Mouse (Mus musculus) lung, embryonic 15.5 days (tissue): ENCODE measurements around the gene Acot8. TPM values are rescaled to one million over a fixed set of nuclear protein-coding genes. Genes with fewer than 3 reads are reported as not detected.

ENCODE experiments used
- ATAC-seq: fragments of 200-750 bp; cut with Nextera tagmentation; 2 replicates; pipeline ENCODE4 v1.8.0; 2017; ENCODE audit warnings: moderate number of reproducible peaks, borderline replicate concordance; ENCODE audit not compliant: low FRiP score, low TSS enrichment; ENCODE audit errors: extremely low read depth
- H3K27ac ChIP-seq: fragments of 300-500 bp; sonication (generic); 2 replicates; pipeline ENCODE4 v1.5.1; 2015; ENCODE audit warnings: moderate library complexity, mild to moderate bottlenecking, inconsistent platforms
- H3K27me3 ChIP-seq: fragments of 300-500 bp; sonication (generic); 2 replicates; pipeline ENCODE4 v1.6.1; 2015; ENCODE audit warnings: inconsistent platforms
- H3K36me3 ChIP-seq: fragments of 300-500 bp; sonication (generic); 2 replicates; pipeline ENCODE4 v1.6.1; 2015; ENCODE audit warnings: inconsistent platforms
- H3K4me1 ChIP-seq: fragments of 300-500 bp; sonication (generic); 2 replicates; pipeline ENCODE4 v1.6.1; 2015; ENCODE audit warnings: inconsistent platforms
- H3K4me2 ChIP-seq: fragments of 300-500 bp; sonication (generic); 2 replicates; pipeline ENCODE4 v1.6.1; 2015; ENCODE audit warnings: inconsistent platforms, mild to moderate bottlenecking, moderate library complexity
- H3K4me3 ChIP-seq: fragments of 300-500 bp; sonication (generic); 2 replicates; pipeline ENCODE4 v1.5.1; 2015; ENCODE audit warnings: mild to moderate bottlenecking, inconsistent platforms
- H3K9ac ChIP-seq: fragments of 300-500 bp; sonication (generic); 2 replicates; pipeline ENCODE4 v1.6.1; 2015; ENCODE audit warnings: inconsistent platforms
- H3K9me3 ChIP-seq: fragments of 300-500 bp; sonication (generic); 2 replicates; pipeline ENCODE4 v1.6.1; 2016; ENCODE audit warnings: inconsistent platforms
- WGBS: fragments of 180-500 bp; shearing (Covaris S2); methylation state at CpG from one replicate; pipeline ENCODE4 v1.1.7; 2015; 5-methylcytosine and 5-hydroxymethylcytosine counted together
- polyA plus RNA-seq: library from polyadenylated mRNA; unstranded; fragments of >200 nt; fragmentation: Nextera tagmentation; extraction: Ambion mirVana; gene quantifications from 2 replicates; pipeline ENCODE4 v1.2.1, GENCODE M21; 2015

Acot8 gene
- polyA plus RNA-seq, 1 experiment from 2014 or later, result 20.3 TPM

DNA sequence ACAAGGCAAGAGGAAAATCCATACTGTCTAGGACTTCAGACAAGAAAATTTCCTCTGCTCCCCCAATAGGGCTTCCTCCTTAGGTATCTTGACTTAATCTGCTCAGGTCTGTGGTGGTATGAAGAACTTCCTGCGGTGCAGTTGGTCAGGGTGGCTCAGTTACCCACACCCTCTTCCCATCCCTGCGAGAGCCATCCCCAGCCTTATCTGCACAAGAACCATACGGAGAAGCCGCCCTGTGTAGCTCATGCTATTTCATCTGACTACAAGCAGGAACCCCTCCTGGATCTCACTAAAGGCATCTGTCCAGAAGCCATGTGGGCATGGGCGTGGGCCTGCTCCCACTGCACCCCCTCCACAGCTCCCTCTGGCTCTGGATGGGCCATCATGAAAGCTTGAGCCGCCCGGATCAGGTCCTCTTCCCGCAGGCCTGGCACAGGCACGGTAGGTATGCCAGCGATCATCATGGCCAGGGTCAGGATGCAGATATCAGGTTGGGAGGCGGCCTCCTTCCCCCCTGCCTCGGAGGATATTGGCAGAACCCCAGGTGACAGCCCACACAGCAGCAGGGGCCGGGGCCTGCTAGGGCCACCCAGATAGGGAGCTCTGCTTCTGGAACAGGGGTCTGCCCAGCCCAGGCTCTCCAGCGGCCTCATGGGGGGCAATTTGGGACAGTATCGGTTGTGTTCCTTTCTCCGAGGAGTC is 22.6 kb upstream of the Acot8 start:
- Histone ChIP-seq H3K4me2 (no peak overlapping the region), H3K27ac (no peak overlapping the region), H3K4me1 (peaks cover 13% of the 10 kb centered on the region), H3K36me3 (peaks cover 29% of the 10 kb centered on the region), H3K9me3 (no peaks in the 10 kb centered on the region), H3K27me3 (no peaks in the 10 kb centered on the region), H3K4me3 (no peak overlapping the region), H3K9ac (no peak overlapping the region)
- WGBS, result 86% methylated on average over 16 of the region's 16 CpGs
- ATAC-seq, result no peak

DNA sequence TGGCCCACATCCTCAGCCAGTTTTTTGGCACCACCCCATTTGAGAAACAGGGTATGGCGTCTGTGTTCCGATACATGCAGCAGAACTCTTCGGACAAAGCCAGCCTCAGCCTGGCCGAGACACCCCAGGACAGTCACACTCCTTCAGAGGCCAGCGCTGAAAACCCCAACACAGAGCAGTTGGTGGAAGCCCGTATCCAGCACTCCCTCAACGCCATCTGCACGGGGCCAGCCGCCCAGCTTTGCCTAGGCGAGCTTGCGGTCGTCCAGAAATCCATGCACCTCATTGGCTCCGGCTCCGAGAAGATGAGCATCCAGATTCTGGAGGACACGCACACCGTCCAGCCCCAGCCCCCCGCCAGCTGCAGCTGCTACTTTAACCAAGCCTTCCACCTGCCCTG is 20.8 kb upstream of the Acot8 start:
- peaks cover 40% of the 10 kb centered on the region for H3K36me3 ChIP-seq
- no peak for ATAC-seq
- H3K4me2 ChIP-seq, result no peak overlapping the region
- 92% methylated on average over 17 of the region's 17 CpGs for WGBS
- H3K9ac ChIP-seq, result no peak overlapping the region
- peaks cover 14% of the 10 kb centered on the region for H3K4me1 ChIP-seq
- H3K27me3 ChIP-seq, result no peaks in the 10 kb centered on the region
- no peak overlapping the region for H3K4me3 ChIP-seq
- no peaks in the 10 kb centered on the region for H3K9me3 ChIP-seq
- no peak overlapping the region for H3K27ac ChIP-seq

DNA sequence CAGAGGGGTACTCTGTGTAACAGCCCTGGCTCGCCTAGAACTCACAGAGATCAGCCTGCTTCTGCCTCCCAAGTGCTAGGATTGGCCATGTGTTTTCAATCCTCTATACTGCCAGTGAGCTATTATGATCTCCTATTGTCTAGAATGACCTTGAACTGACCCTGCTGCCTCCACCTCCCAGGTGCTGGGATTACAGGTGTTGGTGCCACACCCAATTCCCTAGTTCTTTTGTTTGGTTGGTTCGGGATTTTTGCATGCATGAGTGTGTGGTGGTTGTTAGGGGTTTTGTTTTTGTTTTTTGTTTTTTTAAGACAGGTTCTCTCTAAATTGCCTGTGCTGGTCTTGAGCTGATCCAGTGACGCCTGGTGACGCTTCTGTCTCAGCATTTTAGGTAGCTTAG is 19.3 kb upstream of the Acot8 start:
- peaks cover 14% of the 10 kb centered on the region for H3K4me1 ChIP-seq
- H3K4me2 ChIP-seq, result peak overlapping the region; percentile 58
- ATAC-seq, result no peak
- H3K27ac ChIP-seq, result no peak overlapping the region
- no peaks in the 10 kb centered on the region for H3K9me3 ChIP-seq
- no peaks in the 10 kb centered on the region for H3K27me3 ChIP-seq
- H3K9ac ChIP-seq, result no peak overlapping the region
- H3K4me3 ChIP-seq, result 0 out of 2 replicates have a peak overlapping the region, but pooled peaks have one; percentile 70
- WGBS, result 93% methylated on average over 4 of the region's 4 CpGs
- H3K36me3 ChIP-seq, result peaks cover 41% of the 10 kb centered on the region

DNA sequence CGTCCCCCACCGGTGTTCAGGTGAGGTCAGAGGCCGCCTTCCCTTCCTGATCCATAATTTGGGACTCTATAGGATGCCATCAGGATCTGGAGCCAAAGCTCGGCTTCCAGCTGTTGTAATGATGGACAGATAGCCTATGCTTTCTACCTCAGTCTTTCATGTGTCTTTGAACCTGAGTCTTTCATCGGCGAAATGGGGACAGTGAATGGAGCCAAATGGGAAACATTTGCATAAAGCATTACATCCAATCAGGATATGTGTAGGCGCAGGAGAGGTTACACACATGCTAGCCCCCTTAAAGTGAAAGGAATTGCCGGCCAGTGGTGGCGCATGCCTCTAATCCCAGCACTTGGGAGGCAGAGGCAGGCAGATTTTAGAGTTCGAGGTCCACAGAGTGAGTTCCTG is 18.5 kb upstream of the Acot8 start:
- H3K27me3 ChIP-seq, result no peaks in the 10 kb centered on the region
- H3K4me3 ChIP-seq, result peak overlapping the region; percentile 70
- ATAC-seq, result peak; percentile 76
- peak overlapping the region; percentile 70 for H3K9ac ChIP-seq
- peaks cover 41% of the 10 kb centered on the region for H3K36me3 ChIP-seq
- peak overlapping the region; percentile 66 for H3K27ac ChIP-seq
- H3K9me3 ChIP-seq, result no peaks in the 10 kb centered on the region
- peaks cover 14% of the 10 kb centered on the region for H3K4me1 ChIP-seq
- WGBS, result 2% methylated on average over 10 of the region's 10 CpGs
- peak overlapping the region; percentile 58 for H3K4me2 ChIP-seq

DNA sequence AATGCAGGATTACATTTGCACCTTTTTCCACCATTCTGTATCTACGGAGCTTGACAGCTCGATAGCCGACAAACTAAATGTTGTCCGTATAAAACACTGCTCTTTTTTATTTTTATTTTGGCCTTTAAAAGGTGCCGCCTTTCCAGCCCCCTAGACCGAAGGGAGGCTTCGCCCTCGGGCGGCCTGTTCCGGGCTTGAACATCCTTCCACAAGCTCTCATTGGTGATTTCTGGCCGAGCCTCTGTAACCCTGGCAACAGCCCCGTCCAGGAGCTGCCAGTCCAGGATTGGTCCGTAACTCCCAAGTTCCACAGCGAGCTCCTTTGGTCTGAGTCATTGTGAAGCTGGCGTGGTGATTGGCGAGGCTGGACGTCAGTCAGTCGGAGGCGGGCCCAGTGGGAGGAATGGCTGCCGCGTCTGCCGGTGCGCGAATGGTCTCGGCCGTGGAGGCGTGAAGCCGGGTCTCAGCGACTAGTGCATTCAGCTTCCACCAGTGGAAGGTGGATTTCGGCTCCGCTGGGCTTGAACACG is 18.0 kb upstream of the Acot8 start, which contains the start of gene Zswim1:
Zswim1 (plus strand) TSS at position 51 of the 530 bp plus-strand sequence.
- WGBS, result 1% methylated on average over 32 of the region's 32 CpGs
- peak; percentile 99 for ATAC-seq
- Histone ChIP-seq H3K9me3 (no peaks in the 10 kb centered on the region), H3K4me2 (peak within 1 kb of the TSS; percentile 58), H3K4me1 (peaks cover 19% of the 10 kb centered on the region), H3K4me3 (peak within 1 kb of the TSS; percentile 70), H3K9ac (peak within 1 kb of the TSS; percentile 70), H3K36me3 (peaks cover 41% of the 10 kb centered on the region), H3K27ac (peak within 1 kb of the TSS; percentile 66), H3K27me3 (no peaks in the 10 kb centered on the region)

DNA sequence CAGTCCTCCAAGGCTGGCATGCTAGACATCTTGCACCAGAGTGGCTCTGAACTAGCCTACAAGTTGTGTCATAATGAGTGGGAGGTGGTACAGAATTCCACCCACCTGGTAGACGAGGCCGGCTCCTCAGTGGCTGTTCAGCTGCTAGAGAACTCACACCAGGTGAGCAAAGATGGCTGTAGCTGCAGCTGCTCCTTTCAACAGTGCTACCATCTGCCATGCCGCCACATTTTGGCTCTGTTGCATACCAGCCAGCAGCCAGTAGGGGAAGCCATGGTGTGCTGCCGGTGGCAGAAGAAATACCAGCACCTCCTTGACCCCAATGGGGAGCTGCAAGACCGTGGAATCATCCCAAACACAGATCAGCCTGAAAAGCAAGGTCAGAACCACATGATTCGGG is 16.4 kb upstream of the Acot8 start:
- peaks cover 27% of the 10 kb centered on the region for H3K36me3 ChIP-seq
- WGBS, result 78% methylated on average over 6 of the region's 6 CpGs

DNA sequence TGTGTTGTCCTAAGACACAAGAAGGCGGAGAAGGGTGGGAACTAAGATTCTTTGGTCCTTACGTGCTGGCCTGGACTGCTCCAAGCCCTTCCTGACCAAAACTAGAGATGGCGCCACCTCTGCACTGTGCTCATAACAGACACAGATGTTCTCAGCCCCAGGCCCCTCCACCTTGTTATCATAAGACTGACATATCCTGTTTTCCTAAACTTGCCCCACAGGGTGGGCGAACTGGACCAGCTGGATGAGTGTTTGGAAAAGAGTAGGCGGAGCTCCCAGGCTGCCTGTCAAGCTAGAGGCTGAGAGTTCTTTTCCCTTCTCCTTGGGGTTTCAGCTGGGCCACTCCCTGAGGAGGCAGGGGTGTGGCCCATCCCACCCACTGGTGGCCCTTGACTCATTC is 13.0 kb upstream of the Acot8 start:
- Histone ChIP-seq H3K4me2 (no peak overlapping the region), H3K27ac (peak overlapping the region; percentile 30; the same call in 1 of the 2 replicates)
- peak; percentile 17; the same call in 1 of the 2 replicates for ATAC-seq

More for the DNA sequence above, 16.4 kb upstream of the Acot8 start:
- Histone ChIP-seq H3K27ac (no peak overlapping the region), H3K4me1 (peaks cover 27% of the 10 kb centered on the region), H3K27me3 (no peaks in the 10 kb centered on the region), H3K9ac (no peak overlapping the region), H3K4me3 (no peak overlapping the region), H3K4me2 (no peak overlapping the region), H3K9me3 (no peaks in the 10 kb centered on the region)
- ATAC-seq, result no peak

DNA sequence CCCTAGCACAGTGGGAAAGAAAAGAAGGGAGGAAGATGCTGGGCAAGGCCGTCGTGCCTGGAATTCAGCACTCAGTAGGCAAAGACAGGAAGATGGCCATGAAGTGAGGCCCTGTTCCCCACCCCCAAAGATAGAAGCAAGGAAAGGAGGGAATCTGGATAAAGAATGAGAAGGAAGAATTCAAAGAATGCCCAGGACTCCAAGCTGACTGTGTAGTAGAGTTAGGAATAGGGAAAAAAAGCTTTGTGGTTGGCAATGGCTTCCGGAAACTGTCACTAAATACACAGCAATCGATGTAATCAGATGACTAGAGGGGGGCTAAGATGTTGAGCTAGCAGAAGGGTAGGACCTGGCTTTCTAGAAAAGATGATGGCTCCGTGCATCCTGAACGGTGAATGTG is 12.5 kb upstream of the Acot8 start:
- H3K9ac ChIP-seq, result no peak overlapping the region
- H3K4me3 ChIP-seq, result no peak overlapping the region
- H3K4me2 ChIP-seq, result no peak overlapping the region
- peak overlapping the region; percentile 30; the same call in 1 of the 2 replicates for H3K27ac ChIP-seq
- no peaks in the 10 kb centered on the region for H3K9me3 ChIP-seq
- H3K4me1 ChIP-seq, result peaks cover 13% of the 10 kb centered on the region
- WGBS, result 52% methylated on average over 6 of the region's 6 CpGs
- H3K27me3 ChIP-seq, result no peaks in the 10 kb centered on the region
- no peak for ATAC-seq
- H3K36me3 ChIP-seq, result peaks cover 12% of the 10 kb centered on the region

More for the DNA sequence above, 13.0 kb upstream of the Acot8 start:
- WGBS, result 37% methylated on average over 5 of the region's 5 CpGs
- Histone ChIP-seq H3K4me3 (no peak overlapping the region), H3K27me3 (no peaks in the 10 kb centered on the region), H3K36me3 (peaks cover 12% of the 10 kb centered on the region), H3K9me3 (no peaks in the 10 kb centered on the region), H3K9ac (no peak overlapping the region), H3K4me1 (peaks cover 17% of the 10 kb centered on the region)

DNA sequence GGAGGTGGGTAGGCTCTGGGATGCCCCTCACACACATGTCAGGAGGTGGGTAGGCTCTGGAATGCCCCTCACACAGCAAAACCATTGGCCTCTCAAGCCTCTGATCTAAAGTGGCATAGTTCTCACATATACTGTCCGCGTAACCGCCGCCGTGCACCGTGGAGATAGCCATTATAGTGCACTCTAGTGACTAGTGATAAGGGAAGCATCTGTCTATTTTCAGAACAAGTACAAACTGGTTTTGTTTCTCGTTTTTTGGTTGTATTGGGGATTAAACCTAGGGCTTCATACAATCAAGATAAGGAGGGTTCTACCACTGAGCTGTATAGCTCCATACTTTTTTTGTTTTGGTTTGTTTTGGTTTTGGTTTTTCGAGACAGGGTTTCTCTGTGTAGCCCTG is 11.1 kb upstream of the Acot8 start:
- ATAC-seq, result no peak
- peaks cover 12% of the 10 kb centered on the region for H3K4me1 ChIP-seq
- H3K27ac ChIP-seq, result no peak overlapping the region
- no peaks in the 10 kb centered on the region for H3K9me3 ChIP-seq
- H3K4me3 ChIP-seq, result no peak overlapping the region
- H3K27me3 ChIP-seq, result no peaks in the 10 kb centered on the region
- WGBS, result 87% methylated on average over 8 of the region's 8 CpGs
- no peak overlapping the region for H3K9ac ChIP-seq
- H3K4me2 ChIP-seq, result no peak overlapping the region
- peaks cover 4% of the 10 kb centered on the region for H3K36me3 ChIP-seq

DNA sequence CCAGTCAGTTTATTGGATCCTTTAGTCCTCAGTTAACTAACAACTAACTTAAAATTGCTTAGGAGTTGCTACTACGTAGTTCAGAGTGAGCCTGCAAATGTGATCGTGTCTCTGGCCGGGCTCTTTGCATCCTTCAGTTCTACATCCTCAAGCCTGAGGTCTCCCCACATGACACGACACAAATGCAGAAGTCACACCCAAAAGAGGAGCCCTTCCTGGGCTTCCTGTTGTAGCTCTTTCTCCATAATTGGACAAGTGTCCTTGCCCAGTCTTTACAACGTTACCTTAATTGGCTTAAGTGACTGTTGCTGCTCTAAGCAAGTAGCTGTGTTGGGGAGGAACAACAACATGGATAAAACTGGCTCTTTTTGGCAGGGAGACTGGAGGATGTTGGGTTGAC is 10.7 kb upstream of the Acot8 start:
- 81% methylated on average over 5 of the region's 5 CpGs for WGBS
- Histone ChIP-seq H3K4me2 (no peak overlapping the region), H3K27ac (no peak overlapping the region), H3K27me3 (no peaks in the 10 kb centered on the region), H3K4me1 (peaks cover 12% of the 10 kb centered on the region), H3K36me3 (no peaks in the 10 kb centered on the region), H3K9me3 (no peaks in the 10 kb centered on the region), H3K9ac (no peak overlapping the region), H3K4me3 (no peak overlapping the region)
- no peak for ATAC-seq

DNA sequence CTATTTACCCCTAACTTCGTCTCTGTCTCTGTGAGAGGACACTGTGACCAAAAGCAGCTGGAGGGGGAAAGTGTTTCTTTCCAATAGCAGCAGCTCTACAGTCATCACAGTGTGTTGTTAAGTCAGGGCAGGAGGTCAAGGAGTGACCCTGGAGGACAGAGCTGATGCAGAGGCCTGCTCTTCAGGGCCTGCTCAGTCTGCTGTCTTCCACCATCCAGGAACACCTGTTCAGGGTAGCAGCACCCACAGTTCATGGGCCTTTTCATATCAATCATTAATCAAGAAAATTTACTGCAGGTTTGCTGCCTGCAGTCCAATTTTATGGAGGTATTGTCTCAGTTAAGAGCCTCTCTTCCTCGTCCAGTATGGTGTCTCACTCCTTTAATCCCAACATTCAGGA is 8.9 kb upstream of the Acot8 start:
- no peak overlapping the region for H3K27ac ChIP-seq
- H3K27me3 ChIP-seq, result no peaks in the 10 kb centered on the region
- H3K9ac ChIP-seq, result no peak overlapping the region
- no peak for ATAC-seq
- H3K4me3 ChIP-seq, result no peak overlapping the region
- 52% methylated on average over 2 of the region's 2 CpGs for WGBS
- no peaks in the 10 kb centered on the region for H3K9me3 ChIP-seq
- H3K36me3 ChIP-seq, result no peaks in the 10 kb centered on the region
- H3K4me1 ChIP-seq, result peaks cover 12% of the 10 kb centered on the region
- no peak overlapping the region for H3K4me2 ChIP-seq

DNA sequence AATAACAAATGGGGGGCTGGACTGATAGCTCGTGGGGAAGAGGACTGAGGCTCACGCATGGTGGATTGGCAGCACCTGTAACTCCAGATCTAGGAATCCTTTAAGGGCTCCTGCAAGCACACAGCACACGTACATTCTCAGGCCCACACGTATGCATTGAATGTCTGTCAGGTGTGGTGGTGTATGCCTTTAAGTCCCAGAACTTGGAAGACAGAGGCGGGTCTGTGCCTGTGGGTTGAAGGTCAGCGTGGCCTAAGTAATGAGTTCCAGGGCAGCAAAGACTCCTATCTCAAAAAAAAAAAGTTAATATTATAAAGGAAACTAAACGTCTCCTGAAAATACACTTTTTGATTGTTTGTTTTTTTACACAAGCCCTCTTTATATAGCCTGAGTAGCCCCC is 1.9 kb upstream of the Acot8 start:
- H3K27me3 ChIP-seq, result no peaks in the 10 kb centered on the region

More for the DNA sequence above, 1.9 kb upstream of the Acot8 start:
- no peaks in the 10 kb centered on the region for H3K9me3 ChIP-seq
- ATAC-seq, result no peak
- H3K4me3 ChIP-seq, result no peak overlapping the region
- H3K9ac ChIP-seq, result no peak overlapping the region
- H3K36me3 ChIP-seq, result no peaks in the 10 kb centered on the region
- H3K4me2 ChIP-seq, result no peak overlapping the region
- 68% methylated on average over 7 of the region's 7 CpGs for WGBS
- no peak overlapping the region for H3K27ac ChIP-seq
- peaks cover 15% of the 10 kb centered on the region for H3K4me1 ChIP-seq
